Mouse (Mus musculus): ENCODE results near the gene Ptgis.
A peak's percentile ranks its signal among the peaks of the same experiment; 100 is the strongest.

DNA sequence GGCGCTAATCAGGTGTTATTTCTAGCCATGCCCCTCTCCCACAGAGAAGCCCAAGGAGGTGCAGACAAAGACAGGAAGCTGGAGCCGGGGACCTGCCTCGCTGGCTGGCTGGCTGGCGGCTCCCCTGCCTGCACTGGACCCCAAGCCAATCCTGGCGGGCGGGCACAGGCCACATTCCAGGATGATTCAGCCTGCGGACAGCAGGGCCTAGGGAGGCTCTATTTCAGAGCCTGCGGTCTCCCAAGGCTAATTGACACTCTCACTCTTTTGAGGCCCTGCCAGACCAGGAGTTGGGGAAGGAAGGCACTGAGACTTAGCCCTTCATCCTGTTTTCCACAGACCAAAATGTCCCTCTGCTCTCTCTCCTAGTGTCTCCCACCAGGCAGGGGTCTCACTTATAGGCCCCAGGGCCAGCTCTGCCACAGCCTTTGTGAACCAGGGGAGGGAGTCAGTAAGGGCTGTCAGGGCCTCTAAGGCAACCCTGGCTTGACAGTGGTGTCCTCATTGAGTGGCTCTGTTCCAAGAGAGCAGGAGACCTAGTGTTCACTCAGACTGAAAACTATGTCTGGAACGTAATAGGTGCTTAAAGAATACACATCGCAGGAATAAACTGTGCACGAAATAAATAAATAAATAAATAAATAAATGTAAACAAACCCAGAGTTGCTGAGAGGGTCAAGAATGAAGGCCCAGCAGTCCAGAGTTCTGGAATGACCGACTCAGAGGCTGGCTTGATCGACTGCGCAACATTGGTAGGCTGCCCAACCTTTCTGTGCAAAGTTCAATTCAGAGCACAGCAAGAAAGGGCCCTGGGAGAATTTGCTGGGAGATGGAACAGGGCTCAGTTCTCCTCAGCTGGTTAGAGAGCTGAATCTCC lies 8.0 kb downstream of the Ptgis start:
- TF ChIP-seq CTCF (IDR thresholded peaks at IDR 0.05; ENCODE audit: control insufficient read depth, insufficient read depth, insufficient read length), result no peak
- TF ChIP-seq MAX (IDR thresholded peaks at IDR 0.05), result no peak
- peak; percentile 41 for TF ChIP-seq CEBPB (IDR thresholded peaks at IDR 0.05; ENCODE audit: low read depth)
- TF ChIP-seq MYOG (IDR thresholded peaks at IDR 0.05; ENCODE audit: control insufficient read depth, extremely low read depth, insufficient read length), result no peak
- no peak for TF ChIP-seq USF1 (IDR thresholded peaks at IDR 0.05; ENCODE audit: low read depth)
- TF ChIP-seq MYOD1 (IDR thresholded peaks at IDR 0.05; ENCODE audit: control insufficient read depth, insufficient read length, low read depth), result peak; percentile 40
- TF ChIP-seq FOSL1 (IDR thresholded peaks at IDR 0.05; ENCODE audit: insufficient read depth, low read length, poor library complexity, severe bottlenecking), result peak; percentile 62
